Mouse (Mus musculus) cerebellum, postnatal 10 days (tissue): Measurements from ENCODE around the gene Clec2g.
"Not testable (repeated sequence)": the region's sequence is repeated elsewhere in the genome, so short reads cannot be mapped to it uniquely, and the experiment has no call there.

ENCODE experiments used
- DNase-seq, 2 experiments: peaks; one replicate each; pipeline ENCODE4 v3.0.0; 2021; ENCODE audit warnings: mixed read lengths in 2 of 2

Gene Clec2g

GRCm38 (mm10) chr6:128934081-128934480 is at the start of gene Clec2g:
TSS of gene Clec2g (plus strand) at chr6:128934381.
- not testable (repeated sequence) for DNase-seq

DNA sequence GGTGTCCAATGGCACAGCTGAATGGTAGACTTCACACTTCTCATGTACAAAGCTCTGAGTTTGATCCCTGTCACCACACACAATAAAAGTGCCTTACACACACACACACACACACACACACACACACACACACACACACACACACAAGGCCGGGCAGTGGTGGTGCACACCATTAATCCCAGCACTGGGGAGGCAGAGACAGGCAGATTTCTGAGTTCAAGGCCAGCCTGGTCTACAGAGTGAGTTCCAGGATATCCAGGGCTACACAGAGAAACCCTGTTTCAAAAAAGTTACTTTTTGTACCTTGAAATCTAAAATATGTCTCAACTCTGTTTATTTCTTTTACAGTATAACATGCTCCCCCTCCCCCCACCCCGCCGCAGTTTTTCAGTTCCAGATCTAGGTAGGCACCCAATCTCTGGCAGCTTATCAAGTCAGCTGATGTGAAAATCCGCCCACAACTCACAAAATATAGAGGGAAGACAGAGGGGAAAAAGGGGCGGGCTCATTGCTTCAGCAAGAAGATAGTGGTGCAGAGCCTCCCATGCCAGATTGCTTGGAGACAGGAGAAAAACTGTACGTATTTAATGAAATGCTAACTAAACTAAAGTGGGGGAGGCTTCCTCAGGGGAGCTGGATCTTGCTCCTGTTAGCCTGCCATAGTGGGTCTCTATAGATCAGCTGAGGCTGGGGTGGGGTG is 46.9 kb upstream of the Clec2g start, which contains the start of gene Clec2i:
Clec2i (plus strand) TSS at position 498 of the 700 bp plus-strand sequence.
- DNase-seq, result not testable (repeated sequence)

DNA sequence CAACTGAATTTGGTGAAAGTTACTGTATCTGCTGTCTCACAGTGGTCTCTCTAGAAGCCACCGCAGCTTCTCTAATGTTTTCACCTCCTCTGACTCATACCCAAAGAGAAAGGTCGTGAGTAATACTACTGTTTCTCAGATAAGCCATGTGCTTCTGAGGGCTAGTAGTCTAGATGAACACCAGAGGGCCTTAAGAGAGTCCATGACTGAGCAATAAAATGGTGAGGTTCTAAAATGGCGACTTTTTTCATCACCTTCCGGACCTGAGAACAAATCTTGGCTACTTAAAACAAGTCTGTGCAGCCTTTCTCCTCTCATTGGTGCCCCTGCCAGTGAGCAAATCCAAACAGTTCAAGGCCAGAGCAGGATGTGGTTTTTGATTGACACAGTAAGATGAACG is 45.3 kb upstream of the Clec2g start:
- DNase-seq, result no peak

DNA sequence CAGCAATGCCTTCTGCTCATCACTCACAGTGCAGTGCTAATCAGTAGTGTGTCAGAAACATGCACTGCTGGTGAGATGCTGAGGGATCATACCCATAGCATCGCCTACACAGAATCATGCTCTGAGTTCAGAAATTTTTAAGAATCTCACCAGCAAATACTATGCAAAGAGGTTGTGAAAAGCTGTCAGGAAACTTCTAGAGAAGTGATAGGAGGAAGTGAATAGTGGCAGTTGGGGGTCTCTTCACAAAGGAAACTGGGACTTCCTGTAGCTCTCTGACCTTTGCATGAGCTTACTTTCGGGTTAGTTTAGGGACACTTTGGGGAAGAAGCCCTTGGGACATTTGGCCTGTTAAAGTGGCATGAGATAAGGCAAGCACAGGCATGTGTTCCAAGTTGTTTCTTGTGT is 43.2 kb upstream of the Clec2g start, which contains the start of gene BC035044:
BC035044 (minus strand) TSS at position 179 of the 408 bp plus-strand sequence.
- DNase-seq, result no peak

GRCm38 (mm10) chr6:128895404-128896001 is 38.7 kb upstream of the Clec2g start:
- DNase-seq, result no peak

- no peak for DNase-seq
These were observed 34.1 kb upstream of the Clec2g start for GRCm38 (mm10) chr6:128900044-128900443.

GRCm38 (mm10) chr6:128900796-128901552 is 33.2 kb upstream of the Clec2g start:
- not testable (repeated sequence) for DNase-seq

GRCm38 (mm10) chr6:128913598-128914254 is 20.5 kb upstream of the Clec2g start:
- no peak for DNase-seq

- no peak for DNase-seq
These were observed 16.9 kb upstream of the Clec2g start for GRCm38 (mm10) chr6:128917322-128917721.

DNA sequence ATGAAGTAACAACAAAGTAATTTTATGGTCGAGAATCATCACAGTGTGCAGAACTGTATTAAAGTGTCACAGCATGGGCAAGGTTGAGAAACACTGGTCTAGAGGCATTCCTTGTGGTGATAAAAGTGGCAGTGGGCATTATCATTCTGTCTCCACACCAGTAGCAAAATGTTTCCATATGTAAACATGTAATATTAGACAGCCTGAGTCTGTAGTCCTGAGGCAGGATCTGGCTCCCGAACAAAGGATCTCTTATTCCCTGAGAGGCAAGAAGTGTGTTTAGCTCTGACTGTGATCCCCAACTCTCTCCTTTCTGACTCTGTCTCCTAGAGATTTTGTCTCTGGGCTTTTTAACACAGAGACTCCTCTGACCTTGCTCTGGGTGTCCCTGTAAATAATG is 1.1 kb upstream of the Clec2g start:
- DNase-seq, result no peak

GRCm38 (mm10) chr6:128935889-128936665 is 1.9 kb downstream of the Clec2g start:
- not testable (repeated sequence) for DNase-seq

- DNase-seq, result no peak
These were observed 7.7 kb downstream of the Clec2g start for GRCm38 (mm10) chr6:128941646-128942421.

- no peak for DNase-seq
These were observed 11.4 kb downstream of the Clec2g start for GRCm38 (mm10) chr6:128945564-128945963.

GRCm38 (mm10) chr6:128961110-128961509 is 26.9 kb downstream of the Clec2g start:
- DNase-seq, result no peak

DNA sequence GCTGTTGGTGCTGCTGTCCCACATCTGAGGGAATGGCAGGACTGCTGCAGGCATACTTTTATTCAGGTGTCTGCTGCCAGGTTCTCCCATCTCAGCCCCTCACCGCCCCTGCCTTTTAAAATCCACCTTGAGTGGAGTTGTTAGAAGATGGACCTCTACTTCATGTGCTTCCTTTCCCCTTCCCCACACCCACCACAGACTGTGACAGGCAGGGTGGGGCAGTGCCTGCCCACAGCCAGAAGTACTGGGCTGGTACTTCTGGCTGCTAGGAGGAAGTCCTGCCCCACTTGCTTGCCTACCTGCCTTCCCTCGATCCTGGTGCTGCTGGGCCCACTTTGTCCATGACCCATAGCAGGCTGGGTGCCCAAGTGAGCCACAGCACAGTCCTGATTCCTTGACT is 27.9 kb downstream of the Clec2g start:
- DNase-seq, result not testable (repeated sequence)

- no peak for DNase-seq
These were observed 30.3 kb downstream of the Clec2g start for GRCm38 (mm10) chr6:128964519-128964918.

DNA sequence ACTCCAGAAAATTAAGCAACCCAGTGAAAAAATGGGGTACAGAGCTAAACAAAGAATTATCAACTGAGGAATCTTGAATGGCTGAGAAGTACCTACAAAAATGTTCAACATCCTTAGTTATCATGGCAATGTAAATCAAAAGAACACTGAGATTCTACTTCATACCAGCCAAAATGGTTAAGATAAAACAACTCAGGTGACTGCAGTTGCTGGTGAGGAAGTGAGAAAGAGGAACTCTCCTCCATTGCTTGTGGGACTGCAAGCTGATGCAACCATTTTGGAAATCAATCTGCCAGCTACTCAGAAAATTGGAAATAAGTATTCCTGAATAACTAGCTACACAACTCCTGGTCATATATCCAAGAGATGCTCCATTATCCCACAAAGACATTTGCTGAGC is 34.3 kb downstream of the Clec2g start:
- no peak for DNase-seq

GRCm38 (mm10) chr6:128969741-128970140 is 35.6 kb downstream of the Clec2g start:
- DNase-seq, result no peak

DNA sequence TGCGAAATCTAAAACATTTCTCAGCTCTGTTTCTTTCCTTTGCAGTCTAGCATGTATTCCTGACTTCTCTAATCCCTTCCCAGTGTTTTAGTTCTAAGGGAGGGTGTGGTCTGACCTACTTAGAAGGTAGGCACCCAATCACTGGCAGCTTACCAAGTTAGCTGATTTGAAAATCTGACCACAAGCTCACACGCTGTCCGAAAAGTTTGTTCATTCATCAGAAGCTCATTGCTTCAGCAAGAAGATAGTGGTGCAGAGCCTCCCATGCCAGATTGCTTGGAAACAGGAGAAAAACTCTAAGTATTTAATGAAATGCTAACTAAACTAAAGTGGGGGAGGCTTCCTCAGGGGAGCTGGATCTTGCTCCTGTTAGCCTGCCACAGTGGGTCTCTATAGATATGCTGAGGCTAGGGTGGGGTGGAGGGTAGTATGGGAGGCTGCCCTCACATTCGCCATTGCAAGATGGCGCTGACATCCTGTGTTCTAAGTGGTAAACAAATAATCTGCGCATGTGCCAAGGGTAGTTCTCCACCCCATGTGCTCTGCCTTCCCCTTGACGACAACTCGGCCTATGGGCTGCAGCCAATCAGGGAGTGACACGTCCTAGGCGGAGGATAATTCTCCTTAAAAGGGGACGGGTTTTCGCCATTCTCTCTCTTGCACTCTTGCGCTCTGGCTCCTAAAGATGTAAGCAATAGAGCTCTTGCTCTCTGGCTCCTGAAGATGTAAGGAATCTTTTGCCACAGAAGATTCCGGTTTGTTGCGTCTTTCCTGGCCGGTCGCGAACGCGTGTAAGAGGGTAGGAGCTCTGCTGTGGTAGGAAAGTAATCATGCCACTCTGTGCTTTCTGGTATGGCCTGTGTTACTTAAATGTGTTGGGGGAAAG is 36.6 kb downstream of the Clec2g start:
- DNase-seq, result not testable (repeated sequence)

DNA sequence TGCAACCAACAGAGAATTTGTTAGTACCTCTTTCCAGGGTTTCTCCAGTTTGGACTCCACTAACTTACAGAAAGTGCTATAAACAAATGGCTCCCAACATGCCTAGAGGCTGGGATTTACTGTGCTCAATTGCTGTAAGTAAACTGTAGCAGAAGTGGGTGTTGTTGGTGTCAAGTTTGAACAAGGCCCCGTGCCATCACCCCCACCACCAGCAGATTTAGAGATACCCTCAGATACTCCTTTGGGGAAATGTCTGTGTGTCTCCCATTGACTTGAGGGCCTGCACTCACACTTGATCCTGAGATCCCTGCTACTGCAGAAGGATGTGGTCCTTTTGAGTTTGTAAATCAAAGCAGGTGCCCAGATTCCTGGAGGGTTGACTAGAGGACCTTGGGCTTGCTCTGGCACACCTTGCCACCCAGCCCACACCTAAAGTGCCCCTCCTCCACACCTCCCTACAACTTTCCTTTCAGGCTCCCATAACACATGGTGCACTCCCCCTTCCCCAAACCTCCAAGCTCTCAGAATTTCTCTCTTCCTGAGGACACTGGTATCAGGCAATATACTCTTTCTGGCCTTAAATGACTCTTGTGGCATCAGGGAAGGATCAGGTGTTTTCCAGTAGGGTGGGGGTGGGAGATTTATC is 37.3 kb downstream of the Clec2g start:
- no peak for DNase-seq
